Mouse (Mus musculus): ENCODE measurements at regions not wholly inside any gene's neighbourhood (a gene's known extent, or its start where the extent isn't known, plus 50 kb on each side); places are given as distances from the start of the nearest gene placed in this dataset.

DNA sequence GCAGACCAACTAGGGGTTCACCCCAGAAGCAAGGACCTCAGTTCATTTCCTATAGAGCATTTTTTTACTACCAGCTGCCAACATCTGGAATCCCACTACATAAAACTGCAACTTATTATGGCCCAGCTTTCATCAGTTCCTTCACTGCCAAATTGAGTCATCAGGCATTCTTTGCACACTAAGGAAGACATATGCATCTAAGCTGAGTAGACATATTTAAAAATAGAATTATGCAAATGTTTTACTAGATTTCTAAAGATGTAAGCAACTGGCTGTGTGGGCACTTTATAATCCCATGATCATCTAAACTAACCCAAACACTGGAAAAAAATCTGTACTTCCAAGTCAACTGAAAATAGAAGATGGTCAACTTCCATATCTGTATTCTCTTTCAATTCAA lies 415.9 kb upstream of the Rarb start:
- no peak overlapping the region for H3K4me2 ChIP-seq (ENCODE audit: low read length)
- no peak for ATAC-seq

DNA sequence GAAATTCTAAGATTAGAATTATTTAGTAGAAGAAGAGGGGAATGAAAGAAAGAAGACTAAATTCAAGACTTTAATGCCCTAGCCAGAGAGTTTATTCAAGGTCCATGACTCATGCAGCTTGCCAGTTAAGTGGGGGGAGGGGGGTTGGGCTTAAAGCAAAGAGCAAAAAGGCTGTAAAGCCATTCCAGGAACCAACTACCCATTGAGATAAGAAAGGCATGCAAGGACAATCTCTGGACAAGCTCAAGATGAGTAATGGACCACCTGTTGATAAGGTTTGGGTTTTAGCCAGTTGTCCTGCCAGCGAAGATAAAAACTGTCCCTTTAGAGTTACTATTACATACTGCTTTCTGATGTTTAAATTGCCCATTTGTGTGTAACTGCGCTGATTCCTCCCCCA lies 392.5 kb upstream of the Rarb start:
- ATAC-seq = no peak
- Histone ChIP-seq H3K36me3 (ENCODE audit: control insufficient read depth, insufficient read depth, low read length) (no peaks in the 10 kb centered on the region), H3K4me1 (ENCODE audit: control insufficient read depth, insufficient read depth, low read length) (no peaks in the 10 kb centered on the region), H3K27ac (ENCODE audit: low read length) (no peak overlapping the region), H3K27me3 (ENCODE audit: control insufficient read depth, insufficient read depth, low read depth, low read length) (no peaks in the 10 kb centered on the region), H3K4me2 (ENCODE audit: low read length) (no peak overlapping the region), H3K9ac (ENCODE audit: low read depth, low read length) (no peak overlapping the region), H3K9me3 (replicated peaks; ENCODE audit: control insufficient read depth, low read length, poor library complexity, severe bottlenecking) (no peaks in the 10 kb centered on the region), H3K4me3 (ENCODE audit: low read depth, low read length) (no peak overlapping the region)
- WGBS = 100% methylated on average over 2 of the region's 2 CpGs

More for the DNA sequence above, 415.9 kb upstream of the Rarb start:
- H3K36me3 ChIP-seq (ENCODE audit: control insufficient read depth, insufficient read depth, low read length) = no peaks in the 10 kb centered on the region
- H3K9ac ChIP-seq (ENCODE audit: low read depth, low read length) = no peak overlapping the region
- no peaks in the 10 kb centered on the region for H3K27me3 ChIP-seq (ENCODE audit: control insufficient read depth, insufficient read depth, low read depth, low read length)
- no peaks in the 10 kb centered on the region for H3K4me1 ChIP-seq (ENCODE audit: control insufficient read depth, insufficient read depth, low read length)
- H3K27ac ChIP-seq (ENCODE audit: low read length) = no peak overlapping the region
- H3K9me3 ChIP-seq (replicated peaks; ENCODE audit: control insufficient read depth, low read length, poor library complexity, severe bottlenecking) = no peaks in the 10 kb centered on the region
- no peak overlapping the region for H3K4me3 ChIP-seq (ENCODE audit: low read depth, low read length)

GRCm38 (mm10) chr14:17205691-17206090 lies 386.7 kb upstream of the Rarb start:
- 83% methylated on average over 1 of the region's 1 CpGs for WGBS
- H3K4me3 ChIP-seq (ENCODE audit: low read depth, low read length) = no peak overlapping the region
- H3K27ac ChIP-seq (ENCODE audit: low read length) = no peak overlapping the region
- no peak overlapping the region for H3K4me2 ChIP-seq (ENCODE audit: low read length)
- H3K36me3 ChIP-seq (ENCODE audit: control insufficient read depth, insufficient read depth, low read length) = no peaks in the 10 kb centered on the region
- no peaks in the 10 kb centered on the region for H3K27me3 ChIP-seq (ENCODE audit: control insufficient read depth, insufficient read depth, low read depth, low read length)
- no peak overlapping the region for H3K9ac ChIP-seq (ENCODE audit: low read depth, low read length)
- no peaks in the 10 kb centered on the region for H3K4me1 ChIP-seq (ENCODE audit: control insufficient read depth, insufficient read depth, low read length)
- peaks cover 3% of the 10 kb centered on the region; the same call in 1 of the 2 replicates for H3K9me3 ChIP-seq (replicated peaks; ENCODE audit: control insufficient read depth, low read length, poor library complexity, severe bottlenecking)
- ATAC-seq = no peak

- H3K36me3 ChIP-seq (ENCODE audit: control insufficient read depth, insufficient read depth, low read length) = no peaks in the 10 kb centered on the region
- H3K27me3 ChIP-seq (ENCODE audit: control insufficient read depth, insufficient read depth, low read depth, low read length) = no peaks in the 10 kb centered on the region
- ATAC-seq = no peak
- H3K4me2 ChIP-seq (ENCODE audit: low read length) = no peak overlapping the region
- H3K4me3 ChIP-seq (ENCODE audit: low read depth, low read length) = no peak overlapping the region
- no peaks in the 10 kb centered on the region for H3K4me1 ChIP-seq (ENCODE audit: control insufficient read depth, insufficient read depth, low read length)
- no peak overlapping the region for H3K9ac ChIP-seq (ENCODE audit: low read depth, low read length)
- 41% methylated on average over 1 of the region's 1 CpGs for WGBS
- no peak overlapping the region for H3K27ac ChIP-seq (ENCODE audit: low read length)
- peaks cover 3% of the 10 kb centered on the region; the same call in 1 of the 2 replicates for H3K9me3 ChIP-seq (replicated peaks; ENCODE audit: control insufficient read depth, low read length, poor library complexity, severe bottlenecking)
These were observed 384.5 kb upstream of the Rarb start for GRCm38 (mm10) chr14:17203251-17204015.

GRCm38 (mm10) chr14:17192953-17193352 lies 374.0 kb upstream of the Rarb start:
- Histone ChIP-seq H3K4me1 (ENCODE audit: control insufficient read depth, insufficient read depth, low read length) (no peaks in the 10 kb centered on the region), H3K9ac (ENCODE audit: low read depth, low read length) (no peak overlapping the region), H3K9me3 (replicated peaks; ENCODE audit: control insufficient read depth, low read length, poor library complexity, severe bottlenecking) (no peaks in the 10 kb centered on the region), H3K4me2 (ENCODE audit: low read length) (no peak overlapping the region), H3K27ac (ENCODE audit: low read length) (no peak overlapping the region), H3K4me3 (ENCODE audit: low read depth, low read length) (no peak overlapping the region), H3K36me3 (ENCODE audit: control insufficient read depth, insufficient read depth, low read length) (no peaks in the 10 kb centered on the region), H3K27me3 (ENCODE audit: control insufficient read depth, insufficient read depth, low read depth, low read length) (no peaks in the 10 kb centered on the region)
- 85% methylated on average over 1 of the region's 2 CpGs for WGBS
- no peak for ATAC-seq

- H3K9me3 ChIP-seq (replicated peaks; ENCODE audit: control insufficient read depth, low read length, poor library complexity, severe bottlenecking) = no peaks in the 10 kb centered on the region
- H3K4me2 ChIP-seq (ENCODE audit: low read length) = peak overlapping the region; percentile 81
- peak overlapping the region; percentile 69 for H3K9ac ChIP-seq (ENCODE audit: low read depth, low read length)
- 37% methylated on average over 7 of the region's 7 CpGs for WGBS
- H3K36me3 ChIP-seq (ENCODE audit: control insufficient read depth, insufficient read depth, low read length) = no peaks in the 10 kb centered on the region
- H3K4me1 ChIP-seq (ENCODE audit: control insufficient read depth, insufficient read depth, low read length) = peaks cover 7% of the 10 kb centered on the region; the same call in 1 of the 2 replicates
- H3K4me3 ChIP-seq (ENCODE audit: low read depth, low read length) = peak overlapping the region; percentile 50
- no peak overlapping the region for H3K27ac ChIP-seq (ENCODE audit: low read length)
- no peak for ATAC-seq
- H3K27me3 ChIP-seq (ENCODE audit: control insufficient read depth, insufficient read depth, low read depth, low read length) = no peaks in the 10 kb centered on the region; the same call in 1 of the 2 replicates
These were observed 354.3 kb upstream of the Rarb start for GRCm38 (mm10) chr14:17173218-17173617.

DNA sequence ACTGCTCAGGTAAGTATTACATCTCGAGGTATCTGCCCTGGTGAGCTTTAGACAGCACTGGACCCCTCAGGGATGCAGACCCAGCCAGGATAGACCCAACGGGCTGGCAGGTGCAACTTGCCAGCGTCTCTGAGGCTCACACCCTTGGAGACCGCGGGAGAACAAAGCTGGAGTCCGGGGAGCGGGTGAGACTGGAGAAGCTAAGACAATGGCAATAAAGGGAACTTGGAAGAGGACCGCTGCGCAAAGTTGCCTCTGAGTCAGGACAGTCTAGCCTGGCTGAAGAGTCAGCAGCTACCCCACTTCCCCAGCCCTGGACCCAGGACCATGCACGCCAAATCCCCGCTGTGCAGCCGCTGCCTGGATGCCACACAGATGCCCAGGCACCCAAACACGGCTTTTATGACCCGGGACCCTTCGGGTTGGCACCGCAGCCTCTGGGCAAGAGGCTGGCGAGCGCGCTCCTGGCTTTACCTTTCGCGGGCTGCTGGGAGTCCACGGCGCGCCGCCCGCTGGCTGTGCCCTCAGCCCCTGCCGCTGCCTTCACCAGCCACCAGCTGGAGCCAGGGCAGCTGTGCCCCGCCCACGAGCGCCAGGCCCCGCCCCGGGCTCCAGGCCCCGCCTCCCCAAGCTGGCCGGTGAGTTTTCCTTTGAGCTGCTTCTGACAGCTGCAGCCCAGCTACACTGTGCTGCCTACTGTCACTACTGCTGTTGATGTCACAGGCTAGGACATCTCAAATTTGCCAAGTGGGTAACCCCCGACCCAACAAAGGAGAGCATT lies 353.6 kb upstream of the Rarb start:
- no peaks in the 10 kb centered on the region for H3K9me3 ChIP-seq (replicated peaks; ENCODE audit: control insufficient read depth, low read length, poor library complexity, severe bottlenecking)
- H3K4me3 ChIP-seq (ENCODE audit: low read depth, low read length) = peak overlapping the region; percentile 50
- no peaks in the 10 kb centered on the region for H3K36me3 ChIP-seq (ENCODE audit: control insufficient read depth, insufficient read depth, low read length)
- no peak overlapping the region for H3K27ac ChIP-seq (ENCODE audit: low read length)
- peaks cover 7% of the 10 kb centered on the region; the same call in 1 of the 2 replicates for H3K4me1 ChIP-seq (ENCODE audit: control insufficient read depth, insufficient read depth, low read length)
- 1% methylated on average over 35 of the region's 35 CpGs for WGBS
- peak; percentile 97 for ATAC-seq
- peak overlapping the region; percentile 81 for H3K4me2 ChIP-seq (ENCODE audit: low read length)
- peak overlapping the region; percentile 69 for H3K9ac ChIP-seq (ENCODE audit: low read depth, low read length)
- no peaks in the 10 kb centered on the region; the same call in 1 of the 2 replicates for H3K27me3 ChIP-seq (ENCODE audit: control insufficient read depth, insufficient read depth, low read depth, low read length)

DNA sequence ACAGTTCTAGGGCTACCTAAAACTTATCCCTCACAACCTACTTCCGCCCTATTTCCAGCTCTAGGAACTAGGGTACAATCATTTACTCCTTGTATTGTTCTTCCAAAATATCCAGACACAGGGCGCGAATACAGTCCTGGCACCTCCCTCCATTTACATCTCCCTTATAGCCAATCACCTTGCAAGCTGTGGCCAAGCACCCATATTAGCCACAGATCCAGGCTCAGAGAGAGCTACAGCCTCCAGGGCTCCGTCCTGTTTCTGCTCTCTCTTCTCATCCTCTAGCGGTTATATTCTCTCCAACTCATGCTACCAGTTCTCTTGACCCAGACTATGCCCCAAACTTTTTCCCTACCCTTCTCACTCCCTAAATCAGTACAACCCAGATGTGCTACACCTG lies 352.9 kb upstream of the Rarb start:
- 44% methylated on average over 5 of the region's 5 CpGs for WGBS
- H3K4me1 ChIP-seq (ENCODE audit: control insufficient read depth, insufficient read depth, low read length) = peaks cover 7% of the 10 kb centered on the region; the same call in 1 of the 2 replicates
- no peak overlapping the region; the same call in 1 of the 2 replicates for H3K9ac ChIP-seq (ENCODE audit: low read depth, low read length)
- H3K36me3 ChIP-seq (ENCODE audit: control insufficient read depth, insufficient read depth, low read length) = no peaks in the 10 kb centered on the region
- peak; percentile 48 for ATAC-seq
- H3K27ac ChIP-seq (ENCODE audit: low read length) = no peak overlapping the region
- H3K4me3 ChIP-seq (ENCODE audit: low read depth, low read length) = peak overlapping the region; percentile 50
- H3K27me3 ChIP-seq (ENCODE audit: control insufficient read depth, insufficient read depth, low read depth, low read length) = no peaks in the 10 kb centered on the region; the same call in 1 of the 2 replicates
- H3K4me2 ChIP-seq (ENCODE audit: low read length) = peak overlapping the region; percentile 81
- H3K9me3 ChIP-seq (replicated peaks; ENCODE audit: control insufficient read depth, low read length, poor library complexity, severe bottlenecking) = no peaks in the 10 kb centered on the region

DNA sequence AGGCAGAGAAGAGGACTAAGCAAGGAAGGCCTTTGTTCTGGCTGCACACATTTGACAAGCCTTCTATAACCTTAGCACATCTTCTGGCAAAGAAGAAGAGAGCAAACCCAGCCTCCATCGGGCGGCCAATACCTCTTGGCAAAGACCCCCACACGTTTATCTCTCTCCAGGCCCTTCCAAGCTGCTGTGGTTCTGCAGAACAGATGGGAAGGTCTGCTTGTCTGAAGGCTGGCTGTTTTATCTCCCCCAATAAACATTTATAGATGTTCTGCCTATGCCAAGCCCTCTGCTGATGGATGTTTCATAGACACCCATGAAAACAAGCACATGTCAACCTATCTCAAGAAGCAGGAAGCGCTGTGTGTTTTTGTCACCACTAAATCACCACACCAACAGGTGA lies 339.4 kb upstream of the Rarb start:
- H3K9me3 ChIP-seq (replicated peaks; ENCODE audit: control insufficient read depth, low read length, poor library complexity, severe bottlenecking) = no peaks in the 10 kb centered on the region
- no peak overlapping the region for H3K9ac ChIP-seq (ENCODE audit: low read depth, low read length)
- H3K27me3 ChIP-seq (ENCODE audit: control insufficient read depth, insufficient read depth, low read depth, low read length) = no peaks in the 10 kb centered on the region
- WGBS = 86% methylated on average over 4 of the region's 4 CpGs
- ATAC-seq = no peak
- H3K4me1 ChIP-seq (ENCODE audit: control insufficient read depth, insufficient read depth, low read length) = no peaks in the 10 kb centered on the region
- no peak overlapping the region for H3K4me3 ChIP-seq (ENCODE audit: low read depth, low read length)
- H3K36me3 ChIP-seq (ENCODE audit: control insufficient read depth, insufficient read depth, low read length) = no peaks in the 10 kb centered on the region
- H3K4me2 ChIP-seq (ENCODE audit: low read length) = no peak overlapping the region
- H3K27ac ChIP-seq (ENCODE audit: low read length) = no peak overlapping the region
